Mouse (Mus musculus) hindbrain, embryonic 11.5 days (tissue): ENCODE measurements around the gene Fign. TPM values are rescaled to one million over a fixed set of nuclear protein-coding genes. Genes with fewer than 3 reads are reported as not detected.

Source experiments
- ATAC-seq: fragments of 200-750 bp; cut with Nextera tagmentation; 2 replicates; pipeline ENCODE4 v1.8.0; 2017; ENCODE audit warnings: mild to moderate bottlenecking, moderate TSS enrichment, moderate library complexity; ENCODE audit not compliant: low FRiP score
- DNase-seq: peaks from one replicate; pipeline ENCODE4 v3.0.0-alpha.2; 2015; ENCODE audit warnings: low spot score
- H3K27ac ChIP-seq: fragments of 300-500 bp; sonication (generic); 2 replicates; pipeline ENCODE4 v1.5.1; 2014; ENCODE audit warnings: mild to moderate bottlenecking, low read depth, low read length
- H3K27me3 ChIP-seq: fragments of 300-500 bp; sonication (generic); 2 replicates; pipeline ENCODE4 v1.6.1; 2014; ENCODE audit warnings: mild to moderate bottlenecking, low read length, moderate library complexity, mixed read lengths; ENCODE audit not compliant: control insufficient read depth, insufficient read depth
- H3K36me3 ChIP-seq: fragments of 300-500 bp; sonication (generic); 2 replicates; pipeline ENCODE4 v1.6.1; 2014; ENCODE audit warnings: mild to moderate bottlenecking, low read length, moderate library complexity, mixed read lengths; ENCODE audit not compliant: control insufficient read depth, insufficient read depth
- H3K4me1 ChIP-seq: fragments of 300-500 bp; sonication (generic); replicated peaks from 2 replicates; pipeline ENCODE4 v1.6.1; 2014; ENCODE audit warnings: low read length, mixed read lengths; ENCODE audit not compliant: control insufficient read depth, insufficient read depth
- H3K4me2 ChIP-seq: fragments of 300-500 bp; sonication (generic); replicated peaks from 2 replicates; pipeline ENCODE4 v1.6.1; 2014; ENCODE audit warnings: mild to moderate bottlenecking, low read depth, low read length
- H3K4me3 ChIP-seq: fragments of 300-500 bp; sonication (generic); 2 replicates; pipeline ENCODE4 v1.5.1; 2014; ENCODE audit warnings: low read depth, low read length
- H3K9ac ChIP-seq: fragments of 300-500 bp; sonication (generic); 2 replicates; pipeline ENCODE4 v1.6.1; 2014; ENCODE audit warnings: low read depth, low read length
- H3K9me3 ChIP-seq: fragments of 300-500 bp; sonication (generic); 2 replicates; pipeline ENCODE4 v1.6.1; 2016; ENCODE audit warnings: low read length; ENCODE audit not compliant: control insufficient read depth
- WGBS: fragments of 180-500 bp; shearing (Covaris S2); extraction: QIAGEN DNeasy Blood & Tissue Kit; methylation state at CpG from one replicate; pipeline ENCODE4 v1.1.7; 2014; 5-methylcytosine and 5-hydroxymethylcytosine counted together
- polyA plus RNA-seq: library from polyadenylated mRNA; unstranded; fragments of >200 nt; fragmentation: Nextera tagmentation; extraction: Ambion mirVana; gene quantifications from 2 replicates; pipeline ENCODE4 v1.2.1, GENCODE M21; 2014

Gene Fign
- polyA plus RNA-seq, 1 experiment from 2014 or later: 19.5 TPM

DNA sequence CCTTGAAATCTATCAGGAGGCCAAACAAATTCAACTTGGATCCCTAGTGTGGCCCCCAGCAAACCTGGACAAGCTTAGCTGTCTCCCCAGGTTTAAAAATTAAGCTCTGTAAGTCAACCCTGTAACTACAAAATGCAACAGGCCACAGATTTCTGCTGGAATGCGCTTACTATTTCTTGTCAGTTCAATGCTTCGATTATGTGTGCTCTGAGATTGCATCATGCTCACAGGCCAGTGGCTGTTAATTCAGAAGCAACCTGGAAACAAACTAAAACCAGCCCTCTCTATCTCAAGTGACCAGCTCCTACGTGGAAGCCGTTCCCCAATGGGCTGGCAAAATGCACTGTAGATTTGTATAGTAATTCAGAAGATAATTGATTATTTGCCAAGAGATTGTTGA lies 71.9 kb downstream of the Fign start:
- H3K4me2 ChIP-seq: no peak overlapping the region
- no peak for DNase-seq
- no peaks in the 10 kb centered on the region for H3K9me3 ChIP-seq
- no peak overlapping the region for H3K4me3 ChIP-seq
- no peak overlapping the region for H3K9ac ChIP-seq
- ATAC-seq: no peak
- H3K27ac ChIP-seq: no peak overlapping the region
- no peaks in the 10 kb centered on the region for H3K36me3 ChIP-seq
- H3K27me3 ChIP-seq: no peaks in the 10 kb centered on the region
- WGBS: 92% methylated on average over 4 of the region's 4 CpGs
- H3K4me1 ChIP-seq: no peaks in the 10 kb centered on the region

DNA sequence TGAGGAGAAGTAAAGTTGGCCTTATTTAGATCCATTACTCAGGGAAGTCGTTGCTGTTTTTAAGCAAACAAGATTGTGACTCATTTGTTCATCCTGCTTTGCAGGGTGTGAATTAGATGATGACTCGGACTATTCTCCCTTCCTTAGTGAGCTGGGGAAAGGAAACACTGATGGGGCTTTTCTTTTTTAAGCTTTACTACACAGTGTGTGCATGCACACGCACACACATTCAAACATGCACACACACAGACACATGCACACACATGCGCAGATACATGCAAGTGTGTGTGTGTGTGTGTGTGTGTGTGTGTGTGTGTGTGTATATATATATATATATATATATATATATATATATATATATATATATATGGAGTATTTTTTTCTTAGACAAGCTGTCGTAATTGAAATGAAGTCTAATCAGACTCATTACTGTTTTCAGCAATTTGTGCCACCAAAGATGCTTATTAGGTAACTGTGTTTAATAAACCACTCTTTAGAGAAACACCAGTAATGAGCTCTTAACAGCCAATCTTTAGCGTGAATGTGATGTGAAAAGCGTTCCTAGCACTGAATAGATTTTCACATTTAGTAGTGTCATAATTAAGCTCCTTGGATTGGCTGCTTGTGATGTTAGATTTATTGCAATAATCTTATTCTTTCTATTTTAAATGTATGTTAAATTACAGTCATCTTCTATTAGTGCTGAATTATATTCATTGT lies 103.4 kb downstream of the Fign start:
- Histone ChIP-seq H3K9ac (no peak overlapping the region), H3K9me3 (no peaks in the 10 kb centered on the region), H3K27me3 (no peaks in the 10 kb centered on the region), H3K4me2 (no peak overlapping the region), H3K4me1 (no peaks in the 10 kb centered on the region), H3K4me3 (no peak overlapping the region), H3K27ac (no peak overlapping the region), H3K36me3 (no peaks in the 10 kb centered on the region)
- no peak for DNase-seq
- 91% methylated on average over 7 of the region's 7 CpGs for WGBS
- no peak for ATAC-seq

DNA sequence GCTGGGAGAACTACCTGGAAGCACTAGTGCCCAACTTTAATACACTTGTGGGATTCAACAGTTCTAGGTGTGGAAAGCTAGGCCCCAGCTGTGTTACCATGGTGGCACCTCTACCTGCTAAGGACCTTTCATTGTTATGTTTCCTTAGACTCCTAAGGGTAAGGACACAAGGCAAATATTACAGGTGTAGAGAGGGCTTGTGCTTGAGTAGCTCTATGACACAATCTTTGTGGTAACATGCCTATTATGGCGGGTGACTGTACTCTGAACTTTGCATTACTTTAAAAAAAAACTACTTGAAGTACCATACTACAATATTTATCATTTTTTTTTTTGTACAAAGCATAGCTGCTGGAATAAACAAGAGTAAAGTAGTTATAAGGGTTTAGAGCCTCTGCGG lies 112.4 kb downstream of the Fign start:
- 94% methylated on average over 2 of the region's 2 CpGs for WGBS

DNA sequence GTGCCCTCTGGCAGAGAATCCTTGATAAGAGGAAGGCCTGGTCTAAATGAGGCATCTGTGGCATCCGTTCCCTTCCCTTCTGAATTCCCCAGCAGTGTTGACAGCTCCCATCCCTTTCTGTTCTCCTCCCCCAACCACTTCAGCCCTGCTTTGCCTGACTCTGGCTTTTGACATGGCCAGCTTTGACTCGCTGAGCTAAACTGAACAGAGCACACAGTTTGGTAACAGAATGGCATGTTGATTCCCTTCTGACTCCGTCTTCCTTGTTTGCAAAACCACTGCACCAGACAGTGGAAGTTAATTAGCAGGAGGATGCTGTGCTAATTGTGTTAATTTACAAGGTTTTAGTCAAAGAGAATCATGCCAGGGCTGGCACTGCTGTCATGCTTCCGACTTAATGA lies 115.5 kb downstream of the Fign start:
- Histone ChIP-seq H3K27me3 (no peaks in the 10 kb centered on the region), H3K4me1 (no peaks in the 10 kb centered on the region), H3K27ac (no peak overlapping the region), H3K36me3 (no peaks in the 10 kb centered on the region), H3K9me3 (no peaks in the 10 kb centered on the region), H3K4me3 (no peak overlapping the region), H3K4me2 (no peak overlapping the region), H3K9ac (no peak overlapping the region)
- no peak for DNase-seq
- 35% methylated on average over 4 of the region's 4 CpGs for WGBS
- no peak for ATAC-seq

More for the DNA sequence above, 112.4 kb downstream of the Fign start:
- Histone ChIP-seq H3K27me3 (no peaks in the 10 kb centered on the region), H3K9me3 (no peaks in the 10 kb centered on the region), H3K4me1 (no peaks in the 10 kb centered on the region), H3K4me3 (no peak overlapping the region), H3K9ac (no peak overlapping the region), H3K4me2 (no peak overlapping the region), H3K27ac (no peak overlapping the region), H3K36me3 (no peaks in the 10 kb centered on the region)
- no peak for ATAC-seq
- DNase-seq: no peak

DNA sequence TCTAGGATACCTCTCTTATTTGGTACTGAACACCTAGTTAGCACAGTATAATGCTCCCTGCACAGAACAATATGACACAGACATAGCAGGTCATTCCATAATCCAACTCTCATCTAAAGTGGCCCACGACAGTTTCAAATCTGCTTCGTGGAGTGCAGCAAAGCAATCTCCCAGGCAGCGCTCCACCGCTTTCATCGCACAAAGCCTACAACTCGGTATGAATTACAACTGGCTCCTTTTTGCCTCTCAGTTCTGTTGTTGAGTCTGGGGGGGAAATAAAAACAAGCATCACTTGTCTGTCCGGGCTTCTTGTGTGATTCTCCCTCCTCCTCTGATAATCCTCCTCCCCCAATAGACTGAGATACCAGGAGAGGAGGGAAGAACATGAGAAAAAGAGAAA lies 116.4 kb downstream of the Fign start:
- WGBS: 69% methylated on average over 7 of the region's 7 CpGs
- Histone ChIP-seq H3K9me3 (no peaks in the 10 kb centered on the region), H3K27me3 (no peaks in the 10 kb centered on the region), H3K36me3 (no peaks in the 10 kb centered on the region), H3K27ac (no peak overlapping the region), H3K9ac (no peak overlapping the region), H3K4me3 (no peak overlapping the region), H3K4me2 (no peak overlapping the region), H3K4me1 (no peaks in the 10 kb centered on the region)
- DNase-seq: no peak
- no peak for ATAC-seq

DNA sequence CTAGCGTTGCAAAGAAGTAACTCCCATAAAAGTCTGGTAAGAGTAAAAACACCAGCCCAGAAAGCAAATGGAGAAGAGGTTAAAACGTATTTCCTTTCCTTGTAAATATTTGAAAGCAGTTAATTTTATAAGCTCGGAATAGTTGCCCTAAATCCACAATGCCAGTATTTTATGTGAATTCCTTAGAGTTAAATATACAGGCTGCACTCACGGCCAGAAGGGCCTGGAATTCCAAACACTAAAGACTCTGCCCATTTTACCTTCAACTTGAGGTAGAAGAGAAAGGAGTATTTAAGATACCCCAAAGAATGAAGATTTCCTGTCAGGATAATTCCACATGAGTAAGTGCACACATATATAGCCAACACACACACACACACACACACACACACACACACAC lies 128.2 kb downstream of the Fign start:
- 0 out of 2 replicates have a peak, but pooled peaks cover 2% of the 10 kb centered on the region for H3K4me1 ChIP-seq
- H3K36me3 ChIP-seq: no peaks in the 10 kb centered on the region
- H3K4me2 ChIP-seq: no peak overlapping the region
- WGBS: 62% methylated on average over 4 of the region's 4 CpGs
- DNase-seq (no peak), ATAC-seq (no peak)
- H3K27ac ChIP-seq: no peak overlapping the region
- H3K27me3 ChIP-seq: no peaks in the 10 kb centered on the region
- no peak overlapping the region for H3K4me3 ChIP-seq
- no peak overlapping the region for H3K9ac ChIP-seq
- no peaks in the 10 kb centered on the region for H3K9me3 ChIP-seq

DNA sequence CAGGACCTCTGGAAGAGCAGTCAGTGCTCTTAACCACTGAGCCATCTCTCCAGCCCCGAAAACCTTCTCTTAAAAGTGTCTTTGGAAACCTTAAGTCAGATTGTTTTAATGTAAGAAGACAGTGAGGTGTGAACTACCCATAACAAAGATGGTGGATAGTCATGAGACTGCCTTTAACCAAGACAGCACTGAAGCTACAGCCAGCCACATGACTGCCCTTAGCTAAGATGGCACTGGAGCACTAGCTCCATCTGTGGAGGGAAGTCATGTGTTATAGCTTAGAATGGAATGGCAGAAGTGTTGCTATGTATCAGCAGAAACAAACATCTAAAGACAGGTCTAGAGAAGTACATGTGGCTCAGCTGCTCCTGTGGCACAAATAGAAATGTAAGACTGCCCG lies 166.8 kb downstream of the Fign start:
- H3K9me3 ChIP-seq: no peaks in the 10 kb centered on the region
- 94% methylated on average over 2 of the region's 2 CpGs for WGBS
- no peak overlapping the region for H3K27ac ChIP-seq
- H3K36me3 ChIP-seq: no peaks in the 10 kb centered on the region
- H3K4me1 ChIP-seq: no peaks in the 10 kb centered on the region
- H3K4me3 ChIP-seq: no peak overlapping the region
- no peak overlapping the region for H3K4me2 ChIP-seq
- DNase-seq (no peak), ATAC-seq (no peak)
- H3K9ac ChIP-seq: no peak overlapping the region
- no peaks in the 10 kb centered on the region for H3K27me3 ChIP-seq

DNA sequence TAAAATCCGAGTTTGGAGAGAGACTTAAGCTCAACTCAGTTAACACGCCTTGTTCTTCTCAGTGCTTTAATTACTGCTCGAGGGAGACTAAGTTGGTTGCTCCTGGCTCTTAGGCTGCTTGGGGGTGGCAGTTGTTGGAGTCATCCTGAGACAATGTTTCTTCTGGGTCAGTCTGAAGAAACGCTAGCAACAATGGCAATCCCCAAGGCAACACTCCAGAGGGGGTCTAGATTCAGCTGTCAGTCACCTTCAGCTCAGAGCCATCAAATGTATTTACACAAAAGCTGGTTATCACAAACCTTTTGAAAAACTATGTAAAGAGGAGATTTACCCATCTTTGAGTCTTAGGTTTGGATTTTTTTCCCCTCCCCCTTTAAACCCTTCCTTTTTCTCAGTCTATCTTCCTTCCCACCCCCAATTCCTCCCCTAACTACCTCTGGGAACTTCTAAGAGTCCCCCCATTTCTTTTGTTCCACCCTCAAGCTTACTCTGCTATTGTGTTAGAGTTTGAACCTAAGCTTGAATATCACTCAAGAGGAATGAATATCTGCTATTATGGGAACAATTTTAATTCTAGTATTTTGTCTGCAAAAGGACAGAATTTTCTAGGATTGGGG lies 171.2 kb downstream of the Fign start:
- 8% methylated on average over 4 of the region's 4 CpGs for WGBS
- H3K27ac ChIP-seq: no peak overlapping the region
- H3K27me3 ChIP-seq: no peaks in the 10 kb centered on the region
- peak; percentile 19 for DNase-seq
- no peaks in the 10 kb centered on the region for H3K36me3 ChIP-seq
- no peaks in the 10 kb centered on the region for H3K9me3 ChIP-seq
- no peak overlapping the region for H3K9ac ChIP-seq
- no peak overlapping the region for H3K4me2 ChIP-seq
- H3K4me1 ChIP-seq: no peaks in the 10 kb centered on the region
- H3K4me3 ChIP-seq: no peak overlapping the region
- ATAC-seq: peak; percentile 60

DNA sequence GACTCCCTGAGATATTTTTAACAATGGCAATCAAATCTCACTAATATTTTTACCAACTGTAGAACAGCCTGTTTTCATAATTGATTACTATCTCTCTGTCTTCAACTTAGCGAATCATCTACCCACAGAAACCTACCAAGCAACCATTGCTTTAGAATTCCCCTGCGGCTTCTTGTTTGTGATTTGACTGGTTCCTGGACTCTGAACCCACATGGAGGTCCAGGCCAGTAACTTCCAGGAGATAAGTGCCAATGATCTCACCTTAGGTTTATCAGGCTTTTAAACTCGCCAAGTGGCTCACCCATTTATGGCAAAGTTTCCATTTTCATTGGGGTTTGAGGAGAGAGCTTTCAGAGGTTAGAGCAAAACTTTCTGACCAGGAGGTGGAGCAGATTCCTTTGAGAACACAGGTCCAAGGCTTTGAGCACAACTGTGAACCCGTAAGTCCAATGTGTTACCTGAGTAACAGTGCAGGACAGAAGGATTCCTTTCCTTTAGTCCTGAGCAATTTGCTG lies 172.1 kb downstream of the Fign start:
- WGBS: 75% methylated on average over 4 of the region's 4 CpGs
- H3K4me3 ChIP-seq: no peak overlapping the region
- no peaks in the 10 kb centered on the region for H3K36me3 ChIP-seq
- H3K9ac ChIP-seq: no peak overlapping the region
- H3K9me3 ChIP-seq: no peaks in the 10 kb centered on the region
- H3K4me2 ChIP-seq: no peak overlapping the region
- H3K4me1 ChIP-seq: no peaks in the 10 kb centered on the region
- ATAC-seq (no peak), DNase-seq (no peak)
- no peak overlapping the region for H3K27ac ChIP-seq
- no peaks in the 10 kb centered on the region for H3K27me3 ChIP-seq
